Mouse (Mus musculus) adrenal gland, adult 2 months (tissue): ENCODE data around the gene Amotl1. TPM values are rescaled to one million over a fixed set of nuclear protein-coding genes. Genes with fewer than 3 reads are reported as not detected.

ENCODE experiments used
- DNase-seq: peaks from one replicate; pipeline ENCODE4 v3.0.0; 2021
- polyA plus RNA-seq: library from polyadenylated mRNA; depleted of rRNA; stranded (reverse); fragments of >200 nt; gene quantifications from 2 replicates; pipeline ENCODE4 v1.2.3, GENCODE M21; 2012
- total RNA-seq, 2 experiments: library from RNA; stranded (reverse); gene quantifications; 2 replicates each; pipeline ENCODE4 v1.2.3; 2021

Gene Amotl1
- total and polyA plus RNA-seq, 3 experiments: 22.2 to 46.0 (median 31.8) TPM

DNA sequence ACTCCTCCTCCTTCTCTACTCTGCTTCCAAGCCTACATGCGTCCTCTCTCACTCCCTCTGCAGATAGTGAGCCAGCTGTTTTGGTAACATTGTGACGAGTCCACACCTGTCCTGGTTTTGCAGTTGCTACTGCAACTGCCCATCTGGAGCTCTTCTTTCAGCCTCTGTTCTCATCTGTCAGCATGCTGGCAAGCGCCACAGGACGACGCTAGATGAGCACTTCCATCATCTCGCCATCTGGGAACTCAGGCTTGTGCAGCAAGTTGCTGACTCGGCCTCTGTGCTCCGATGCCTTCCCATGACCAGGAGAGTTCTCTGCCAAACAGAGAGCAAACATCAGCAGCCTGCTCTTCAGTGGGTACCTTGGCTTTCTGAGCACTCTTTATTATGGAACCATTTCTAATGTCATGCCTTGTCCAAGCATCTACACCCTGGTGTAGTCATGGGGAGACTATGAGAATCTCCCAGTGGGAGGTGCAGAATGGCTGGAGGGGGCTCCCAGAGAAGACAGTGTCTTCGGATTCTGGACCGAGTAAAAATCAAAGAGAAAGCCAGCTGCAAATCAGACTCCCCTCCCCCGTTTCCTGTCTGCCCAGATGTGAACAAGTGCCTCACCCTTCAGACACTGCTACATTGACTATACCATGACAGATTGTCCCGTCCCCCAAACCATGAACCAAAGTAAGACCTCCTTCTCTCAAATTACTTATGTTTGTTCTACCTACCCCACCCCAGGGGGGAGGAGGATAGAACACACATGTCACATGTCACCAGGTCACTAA is 97.1 kb downstream of the Amotl1 start:
- no peak for DNase-seq

DNA sequence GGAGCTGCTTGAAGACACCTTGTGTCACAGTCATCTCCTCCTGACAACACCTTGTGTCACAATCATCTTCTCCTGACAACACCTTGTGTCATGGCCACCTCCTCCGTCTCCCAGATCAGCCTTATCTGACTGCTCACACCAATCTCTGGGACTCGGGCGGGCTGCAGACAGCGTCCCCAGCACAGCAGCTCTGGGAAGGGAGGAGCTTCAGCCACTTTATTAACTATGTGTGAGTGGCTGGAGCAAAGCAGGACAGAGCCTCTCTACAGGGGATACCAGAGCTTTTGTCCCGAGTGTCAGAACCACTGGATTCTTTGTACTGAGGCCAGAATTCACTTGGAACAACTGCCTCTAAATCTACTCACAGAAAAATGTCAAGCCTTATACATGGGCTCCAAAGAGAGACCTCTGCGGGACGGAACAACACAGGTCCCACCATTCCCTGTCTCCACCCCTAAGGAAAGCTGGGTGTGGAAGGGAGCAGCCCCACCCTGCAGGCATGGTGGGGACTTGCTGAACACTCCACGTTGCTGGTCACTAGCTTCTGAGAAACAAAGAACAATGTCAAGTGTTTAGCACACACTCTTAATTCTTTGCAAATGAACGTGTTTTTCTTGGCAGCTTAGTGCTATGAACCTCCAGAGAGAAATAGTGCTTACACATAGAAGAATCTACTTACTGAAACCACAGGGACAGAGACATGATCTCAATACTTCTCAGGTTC is 100.7 kb downstream of the Amotl1 start:
- no peak for DNase-seq

DNA sequence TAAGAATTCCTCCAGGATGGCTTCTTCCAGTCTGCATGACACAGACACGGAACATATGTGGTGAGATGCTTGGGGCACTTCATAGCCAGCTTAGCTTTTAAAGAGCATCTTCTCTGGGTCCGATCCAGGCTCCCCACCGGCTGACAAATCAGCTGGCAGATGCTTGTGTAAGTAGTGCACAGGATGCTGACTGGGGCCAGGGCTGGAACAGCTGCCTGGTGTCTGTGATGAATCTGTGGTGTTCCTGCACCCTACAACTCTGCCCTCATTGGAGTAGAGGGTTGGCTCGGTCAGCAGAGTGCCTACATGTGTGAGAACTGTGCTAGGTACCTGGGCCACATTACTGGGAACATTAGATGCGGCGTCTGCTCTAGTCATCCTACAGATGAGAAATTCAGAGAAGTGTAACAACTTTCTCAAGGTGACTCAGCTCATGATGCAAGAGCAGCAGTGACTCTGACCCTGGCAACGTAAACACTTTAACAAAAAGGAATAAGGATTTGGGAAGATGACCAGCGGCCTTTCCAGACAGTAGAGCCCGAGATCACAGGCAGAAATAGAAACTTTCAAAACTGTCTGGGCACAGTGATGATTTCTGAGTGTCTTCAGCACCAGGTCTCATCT is 109.9 kb downstream of the Amotl1 start:
- peak; percentile 18 for DNase-seq

DNA sequence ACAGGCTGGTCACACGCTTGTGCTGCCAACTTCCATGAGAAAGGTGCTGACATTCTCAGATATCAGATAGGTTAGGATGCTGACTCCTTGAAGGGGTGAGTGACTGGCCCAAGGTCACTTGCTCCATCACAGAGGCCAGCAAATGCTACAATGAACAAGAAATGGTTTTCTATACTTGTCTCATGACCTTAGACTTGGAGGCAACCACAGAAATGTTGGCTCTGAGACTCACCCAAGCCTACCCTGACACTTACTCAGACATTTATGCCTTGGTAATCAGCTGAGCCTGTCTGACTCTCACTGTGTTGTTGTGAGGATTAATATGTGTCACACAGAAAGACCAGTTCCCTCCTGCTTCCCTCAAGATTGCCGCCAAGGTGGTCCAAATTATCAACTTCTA is 111.2 kb downstream of the Amotl1 start:
- DNase-seq: no peak

DNA sequence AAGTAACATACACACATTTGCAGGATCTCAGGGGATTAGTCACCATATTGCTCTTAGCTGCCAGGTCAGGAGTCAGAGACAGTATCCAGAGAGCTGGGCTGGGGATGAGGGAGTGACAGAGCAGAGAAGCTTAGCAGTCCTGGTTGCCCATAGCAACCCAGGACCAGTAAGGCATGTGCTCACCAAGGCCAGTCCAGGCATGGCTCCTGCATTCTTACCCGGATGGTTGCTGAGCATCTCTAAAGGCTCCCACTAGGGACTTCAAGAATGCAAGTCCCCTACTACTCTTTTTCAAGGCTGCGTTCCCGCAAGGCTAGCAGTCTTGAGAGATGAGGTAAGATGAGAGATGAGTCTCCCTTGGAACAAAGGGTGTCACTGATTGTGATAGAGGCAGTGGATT is 112.6 kb downstream of the Amotl1 start:
- DNase-seq: no peak

DNA sequence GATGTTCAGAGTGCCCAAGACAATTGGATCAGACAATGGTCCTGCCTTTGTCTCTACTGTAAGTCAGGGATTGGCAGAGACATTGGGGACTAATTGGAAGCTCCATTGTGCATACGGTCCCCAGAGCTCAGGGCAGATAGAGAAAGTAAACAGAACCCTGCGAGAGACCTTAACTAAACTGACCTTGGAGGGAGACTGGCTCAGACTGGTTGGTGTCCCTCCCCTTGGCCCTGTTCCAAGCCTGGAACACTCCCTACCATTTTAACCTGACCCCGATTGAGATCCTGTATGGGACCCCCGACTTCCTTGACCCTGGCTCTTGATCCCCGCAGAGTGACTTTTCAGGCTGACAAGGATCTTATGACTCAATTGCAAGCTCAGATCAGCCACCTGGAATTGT is 114.9 kb downstream of the Amotl1 start:
- DNase-seq: no peak

DNA sequence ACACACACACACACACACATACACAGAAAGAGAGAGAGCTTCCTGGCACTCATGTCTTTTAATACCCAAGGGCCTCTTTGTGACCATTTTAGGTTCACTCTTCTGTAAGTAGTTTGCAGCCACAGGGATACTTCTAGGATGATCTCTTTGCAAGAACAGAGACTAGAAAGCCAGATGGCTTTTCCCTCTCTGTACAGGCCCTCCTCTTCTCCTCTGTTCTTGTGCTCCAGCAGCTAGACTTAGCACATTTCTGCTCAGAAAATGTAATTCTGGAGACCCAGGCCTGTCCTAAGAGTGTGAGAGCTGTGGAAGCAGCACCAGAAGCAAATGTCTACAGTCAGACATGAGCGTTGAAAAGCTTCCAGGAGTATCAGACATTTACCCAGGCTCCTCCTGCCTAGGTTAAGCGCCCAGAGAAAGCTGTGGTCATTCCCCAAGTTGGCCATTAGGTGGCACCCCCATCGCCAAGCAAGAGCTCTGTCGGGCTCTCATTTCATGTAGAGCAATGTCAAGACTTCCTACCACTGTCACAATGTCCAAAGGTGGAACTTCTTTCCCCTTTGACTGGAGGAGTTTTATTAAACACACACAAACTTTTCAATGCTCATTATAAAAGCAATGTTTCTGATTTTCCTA is 121.3 kb downstream of the Amotl1 start:
- peak; percentile 82 for DNase-seq

DNA sequence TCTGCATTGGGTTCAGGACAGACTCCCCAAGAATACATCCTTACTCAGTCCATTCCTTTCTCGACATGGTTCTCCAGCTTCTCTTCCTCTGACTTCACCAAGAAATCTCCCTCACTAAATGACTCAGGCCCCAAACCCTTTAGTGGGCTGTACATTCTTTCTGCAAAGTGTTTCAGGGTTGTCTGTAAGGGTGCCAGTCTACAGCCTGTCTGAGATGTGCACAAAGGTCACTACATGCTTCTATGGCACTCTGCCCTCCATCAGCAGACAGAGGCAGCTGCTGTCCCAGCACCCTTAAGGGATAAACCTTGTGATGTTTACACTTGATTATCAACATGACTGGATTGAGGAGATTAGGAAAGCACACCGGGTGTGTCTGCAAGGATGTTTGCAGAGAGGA is 123.2 kb downstream of the Amotl1 start:
- DNase-seq: no peak

DNA sequence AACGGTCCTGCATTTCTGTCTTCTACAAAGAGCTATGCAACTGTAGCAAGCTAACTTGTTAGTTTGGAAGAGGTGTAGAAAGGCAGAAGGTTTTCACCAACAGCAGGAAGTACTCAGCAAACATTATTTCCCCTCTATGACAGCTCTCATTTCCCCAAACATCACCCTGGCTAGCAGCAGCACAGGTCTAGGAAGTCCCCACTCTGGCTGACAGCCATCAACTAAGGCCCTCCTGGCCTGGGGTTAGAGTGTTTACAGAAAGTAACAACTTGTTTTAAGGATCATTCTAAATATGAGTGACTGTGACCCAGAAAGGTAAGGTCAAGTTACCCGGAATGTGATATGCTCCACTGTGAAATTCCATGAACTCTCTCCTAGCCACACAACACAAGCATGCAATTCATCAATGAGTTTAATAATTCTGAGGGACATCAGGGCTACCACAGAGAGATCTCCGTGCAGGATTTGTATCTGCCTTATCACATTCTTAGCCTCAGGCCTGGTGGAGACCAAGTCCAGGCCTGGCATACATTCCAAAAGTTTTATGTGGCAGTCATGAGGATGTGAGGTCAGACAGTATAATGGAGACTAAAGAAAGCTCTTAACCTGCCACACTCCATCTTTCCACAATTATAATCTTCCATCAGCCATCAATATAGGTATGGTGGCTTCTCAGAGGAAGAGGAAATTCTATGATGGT is 123.7 kb downstream of the Amotl1 start:
- no peak for DNase-seq

DNA sequence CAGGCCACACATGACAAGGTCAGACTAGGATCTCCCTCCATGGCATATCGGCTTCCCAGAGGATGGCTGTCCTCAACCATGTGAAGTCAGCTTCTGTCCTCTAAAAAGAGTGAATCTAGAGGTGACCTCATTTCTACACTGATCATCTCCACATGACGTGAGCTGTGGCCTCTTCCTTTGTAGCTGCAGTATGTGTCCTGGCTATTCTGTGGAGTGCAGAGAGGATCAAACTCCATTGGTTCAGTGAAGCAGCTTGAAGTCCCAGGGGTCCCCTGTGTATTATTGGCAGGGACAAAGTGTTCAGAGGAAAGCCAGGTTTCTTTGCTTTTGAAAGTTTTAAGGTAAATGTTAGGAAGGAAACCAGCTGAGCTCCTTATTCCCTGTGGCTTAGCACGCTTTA is 126.8 kb downstream of the Amotl1 start:
- no peak for DNase-seq

DNA sequence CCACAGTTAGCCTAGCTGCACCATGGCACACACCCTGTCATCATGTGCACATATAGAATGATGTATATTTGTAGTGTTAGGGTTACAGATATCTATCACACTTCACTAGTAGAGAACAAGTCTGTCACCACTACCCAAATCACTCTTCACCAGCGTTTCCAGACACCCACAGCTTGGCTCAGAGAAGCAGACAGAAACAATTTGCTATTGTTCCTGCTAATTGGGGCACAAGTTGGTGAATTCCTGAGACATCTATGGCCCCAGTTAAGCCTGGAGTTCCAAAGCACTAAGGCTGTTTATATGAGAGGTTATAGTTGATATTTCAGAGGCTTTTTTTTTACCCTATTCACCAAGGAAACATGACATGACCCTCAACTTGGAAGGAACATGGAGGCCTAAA is 127.6 kb downstream of the Amotl1 start:
- DNase-seq: no peak

DNA sequence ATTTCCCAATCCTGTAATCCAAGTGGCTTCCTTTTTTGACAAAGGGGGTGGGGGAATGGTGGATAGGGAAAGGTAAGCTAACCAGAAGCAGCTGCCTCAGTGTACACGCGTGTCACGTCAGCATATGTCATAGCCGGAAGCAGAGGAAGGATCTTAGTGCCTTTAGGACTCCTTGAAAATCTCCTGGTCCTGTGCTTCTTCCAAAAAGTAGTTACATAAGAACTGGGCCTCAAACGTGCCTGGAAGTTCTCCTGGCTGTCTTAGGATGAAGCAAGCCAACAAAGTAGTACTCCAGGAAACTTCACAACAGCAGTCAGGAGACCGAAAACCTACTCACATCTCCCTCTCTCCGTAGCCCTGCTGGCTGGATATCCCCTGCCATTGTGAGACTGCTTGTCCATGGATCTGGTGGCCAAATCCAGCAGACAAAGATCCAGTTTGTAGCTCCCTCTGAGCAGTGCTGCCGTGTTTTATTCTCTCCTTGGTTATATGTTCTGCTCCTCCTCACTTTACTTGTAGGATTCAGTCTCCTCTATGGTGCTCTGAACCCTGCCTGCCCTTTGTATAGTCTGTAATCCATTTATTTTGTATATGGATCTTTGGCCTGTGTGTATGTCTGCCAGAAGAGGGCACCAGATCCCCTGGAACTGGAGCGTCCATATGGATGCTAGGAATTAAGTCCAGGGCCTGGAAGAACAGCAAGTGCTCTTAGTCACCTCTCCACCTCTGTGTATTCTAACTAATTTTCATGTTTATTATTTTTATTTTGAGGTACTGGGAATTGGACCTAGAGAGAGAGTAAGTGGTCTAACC is 132.0 kb downstream of the Amotl1 start:
- peak; percentile 7 for DNase-seq

DNA sequence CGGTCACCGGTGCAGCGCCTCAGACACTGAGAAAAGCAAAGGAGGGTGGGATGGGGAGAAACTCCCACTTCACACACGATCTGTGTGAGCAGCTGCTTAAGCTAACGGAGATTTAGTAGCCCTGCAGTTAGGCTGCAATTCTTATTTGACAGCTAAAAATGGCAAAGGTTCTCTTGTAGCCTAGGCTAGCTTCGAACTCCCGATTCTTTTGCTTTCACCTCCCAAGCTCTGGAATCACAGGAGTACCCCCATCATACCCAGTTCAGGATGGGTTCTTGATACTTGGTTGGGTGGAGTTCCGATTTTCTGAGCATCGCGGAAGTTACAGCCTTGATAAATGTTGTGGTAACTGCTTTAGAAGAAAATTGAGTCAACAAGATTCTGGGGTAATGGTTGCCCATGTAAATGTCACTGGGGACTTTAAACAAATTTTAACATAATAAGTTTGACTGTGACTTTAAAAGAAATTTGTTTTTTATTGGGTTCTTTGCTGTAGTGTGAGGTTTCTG is 143.9 kb downstream of the Amotl1 start:
- DNase-seq: no peak

DNA sequence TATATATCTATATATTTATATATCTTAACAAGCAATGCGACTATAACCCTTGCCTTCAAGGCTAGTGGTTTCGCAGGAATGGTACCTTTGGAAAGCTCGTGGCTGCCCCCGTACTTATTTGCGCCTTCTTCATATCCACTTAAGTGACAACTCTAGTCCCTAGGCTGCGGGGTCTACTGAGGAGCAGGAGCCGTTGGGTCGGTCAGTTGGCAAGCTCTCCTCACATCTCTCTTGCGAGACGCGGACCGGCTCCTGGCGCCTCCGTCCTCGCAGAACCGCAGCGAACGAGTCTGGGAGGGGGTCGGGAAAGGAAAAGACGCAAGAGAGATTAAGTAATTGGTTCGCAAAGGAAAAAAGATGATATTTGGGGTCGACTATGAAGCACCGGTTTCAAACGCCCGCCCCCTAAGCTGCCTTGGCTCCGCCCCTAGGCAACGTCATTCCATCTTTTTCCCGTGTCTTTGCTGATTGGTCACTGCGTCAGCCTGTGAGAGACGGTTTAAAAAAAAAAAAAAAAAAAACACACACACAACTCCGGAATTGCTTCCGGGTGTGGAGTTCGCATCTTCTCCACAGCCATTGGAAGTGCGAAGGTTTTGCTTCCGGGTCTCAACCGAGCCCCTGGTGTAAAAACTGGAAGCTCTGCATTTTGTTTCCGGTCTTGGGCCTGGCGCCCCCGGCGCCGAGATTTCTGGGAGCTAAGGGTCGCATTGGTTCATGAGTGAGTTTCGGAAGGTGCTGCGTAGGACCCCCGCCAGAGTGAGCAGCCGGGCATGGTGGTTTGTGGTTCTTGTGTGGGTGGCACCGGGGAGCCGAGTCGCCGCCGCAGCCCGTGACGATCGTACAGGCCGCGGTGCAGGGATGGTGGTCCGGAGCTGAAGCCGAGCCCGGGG is 144.6 kb downstream of the Amotl1 start, which contains the start of the genes Kdm4d and Cwc15:
TSS of gene Kdm4d (minus strand) at position 460 of the 893 bp plus-strand sequence.
TSS of gene Cwc15 (plus strand) at position 595 of the 893 bp plus-strand sequence.
- peak; percentile 94 for DNase-seq

DNA sequence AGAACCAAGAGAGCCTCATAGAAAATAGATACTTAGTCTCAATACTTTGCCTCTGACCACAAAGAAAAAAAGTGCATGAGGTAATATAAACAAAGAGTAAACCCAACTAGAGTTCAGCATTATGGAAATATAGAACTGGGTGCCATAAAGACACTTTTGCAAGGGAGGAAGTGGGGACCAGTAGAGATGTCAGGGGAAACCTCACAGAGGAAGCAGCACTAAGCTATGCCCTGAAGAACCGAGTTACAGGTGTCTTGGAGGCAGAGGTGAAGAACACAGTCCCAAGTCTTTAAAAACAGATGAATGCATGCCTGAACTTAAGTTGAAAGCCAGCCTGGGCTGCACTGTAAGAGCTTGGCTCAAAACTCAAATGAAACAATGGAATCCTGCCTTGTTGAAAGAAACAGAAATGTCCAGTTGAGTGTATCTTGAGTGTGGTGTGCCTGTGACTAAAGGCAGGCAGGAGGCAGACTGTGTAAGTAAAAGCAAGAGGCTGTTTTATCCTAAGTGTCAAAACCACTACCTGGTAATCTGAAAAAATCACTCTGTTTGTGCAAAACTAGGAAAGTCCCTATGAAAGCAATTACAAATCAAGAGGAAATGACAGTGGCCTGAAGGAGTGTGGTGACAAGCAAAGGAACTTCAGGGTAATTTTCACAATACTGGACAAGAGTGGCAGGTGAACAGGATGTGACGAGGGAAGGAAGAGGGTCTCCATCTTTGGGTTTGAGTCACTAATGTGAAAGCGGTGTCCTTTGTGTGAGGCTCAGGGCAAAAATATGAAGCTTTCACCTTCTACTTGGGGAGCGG is 145.8 kb downstream of the Amotl1 start:
- no peak for DNase-seq
